Mouse (Mus musculus) limb, embryonic 15.5 days (tissue): ENCODE data around the gene Cct4. TPM values are rescaled to one million over a fixed set of nuclear protein-coding genes. Genes with fewer than 3 reads are reported as not detected.

Experiments used
- ATAC-seq: fragments of 200-750 bp; cut with Nextera tagmentation; 2 replicates; pipeline ENCODE4 v1.8.0; 2017; ENCODE audit warnings: low read depth, moderate TSS enrichment; ENCODE audit not compliant: insufficient number of reproducible peaks, low FRiP score, low TSS enrichment
- H3K27ac ChIP-seq: fragments of 300-500 bp; sonication (generic); 2 replicates; pipeline ENCODE4 v1.5.1; 2015; ENCODE audit warnings: moderate library complexity, mild to moderate bottlenecking, inconsistent platforms
- H3K27me3 ChIP-seq: fragments of 300-500 bp; sonication (generic); 2 replicates; pipeline ENCODE4 v1.6.1; 2015; ENCODE audit warnings: inconsistent platforms
- H3K36me3 ChIP-seq: fragments of 300-500 bp; sonication (generic); 2 replicates; pipeline ENCODE4 v1.6.1; 2015; ENCODE audit warnings: inconsistent platforms
- H3K4me1 ChIP-seq: fragments of 300-500 bp; sonication (generic); 2 replicates; pipeline ENCODE4 v1.6.1; 2015; ENCODE audit warnings: inconsistent platforms
- H3K4me2 ChIP-seq: fragments of 300-500 bp; sonication (generic); 2 replicates; pipeline ENCODE4 v1.6.1; 2015; ENCODE audit warnings: mild to moderate bottlenecking, inconsistent platforms
- H3K4me3 ChIP-seq: fragments of 300-500 bp; sonication (generic); 2 replicates; pipeline ENCODE4 v1.5.1; 2015; ENCODE audit warnings: mild to moderate bottlenecking, inconsistent platforms
- H3K9ac ChIP-seq: fragments of 300-500 bp; sonication (generic); 2 replicates; pipeline ENCODE4 v1.6.1; 2015; ENCODE audit warnings: inconsistent platforms
- H3K9me3 ChIP-seq: fragments of 300-500 bp; sonication (generic); 2 replicates; pipeline ENCODE4 v1.6.1; 2016; ENCODE audit warnings: inconsistent platforms
- WGBS: fragments of 180-500 bp; shearing (Covaris S2); methylation state at CpG from one replicate; pipeline ENCODE4 v1.1.7; 2015; 5-methylcytosine and 5-hydroxymethylcytosine counted together
- polyA plus RNA-seq: library from polyadenylated mRNA; unstranded; fragments of >200 nt; fragmentation: Nextera tagmentation; extraction: Ambion mirVana; gene quantifications from 2 replicates; pipeline ENCODE4 v1.2.1, GENCODE M21; 2015

Gene Cct4
- polyA plus RNA-seq, 1 experiment from 2014 or later = 234 TPM

- peaks cover 8% of the 10 kb centered on the region for H3K4me1 ChIP-seq
- H3K36me3 ChIP-seq = peaks cover 37% of the 10 kb centered on the region
- peaks cover 3% of the 10 kb centered on the region; the same call in 1 of the 2 replicates for H3K9me3 ChIP-seq
- peak within 1 kb of the TSS; percentile 90 for H3K27ac ChIP-seq
- H3K27me3 ChIP-seq = no peaks in the 10 kb centered on the region
- H3K4me2 ChIP-seq = peak within 1 kb of the TSS; percentile 64
- H3K4me3 ChIP-seq = peak within 1 kb of the TSS; percentile 56
- peak; percentile 44; the same call in 1 of the 2 replicates for ATAC-seq
- WGBS = 52% methylated on average over 56 of the region's 56 CpGs
- peak within 1 kb of the TSS; percentile 35 for H3K9ac ChIP-seq
Observed at GRCm38 (mm10) chr11:22971835-22972709, 18.2 kb upstream of the Cct4 start, which contains the start of gene Zrsr1. TSS of gene Zrsr1 (plus strand) at chr11:22972005.

DNA sequence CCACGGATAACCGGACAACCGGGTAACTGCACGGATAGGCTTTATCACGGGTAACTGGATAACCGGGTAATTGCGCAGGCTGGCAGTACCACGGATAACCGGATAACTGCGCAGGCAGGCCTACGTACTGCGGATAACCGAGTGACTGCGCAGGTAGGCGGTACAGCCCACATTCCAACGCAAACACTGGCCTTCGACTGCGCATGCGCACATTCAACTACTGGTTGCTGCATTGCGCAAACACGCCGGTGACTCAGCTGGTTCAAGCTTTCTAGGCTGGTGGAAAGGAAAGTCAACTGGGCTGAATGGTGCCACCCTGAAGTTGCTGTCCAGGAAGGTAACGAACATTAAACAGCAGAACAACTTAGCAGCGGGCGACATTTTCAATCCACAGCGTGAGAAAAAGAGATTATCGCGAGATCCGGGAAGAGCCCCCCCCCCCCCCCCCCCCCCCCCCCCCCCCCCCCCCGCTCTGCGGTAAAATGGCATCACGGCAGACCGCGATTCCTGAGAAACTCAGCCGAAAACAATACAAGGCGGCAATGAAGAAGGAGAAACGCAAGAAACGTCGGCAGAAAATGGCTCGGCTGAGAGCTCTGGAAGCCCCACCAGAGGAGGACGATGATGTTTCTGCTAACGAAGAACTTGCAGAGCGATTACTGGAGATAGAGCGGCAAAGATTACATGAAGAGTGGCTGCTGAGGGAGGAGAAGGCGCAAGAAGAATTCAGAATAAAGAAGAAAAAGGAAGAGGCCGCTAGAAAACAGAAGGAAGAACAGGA lies 17.4 kb upstream of the Cct4 start:
- H3K4me3 ChIP-seq = peak overlapping the region; percentile 56
- 53% methylated on average over 41 of the region's 46 CpGs for WGBS
- peaks cover 3% of the 10 kb centered on the region; the same call in 1 of the 2 replicates for H3K9me3 ChIP-seq
- peak overlapping the region; percentile 35 for H3K9ac ChIP-seq
- H3K27me3 ChIP-seq = no peaks in the 10 kb centered on the region
- 0 out of 2 replicates have a peak, but pooled peaks have one; percentile 17 for ATAC-seq
- peak overlapping the region; percentile 64 for H3K4me2 ChIP-seq
- peaks cover 8% of the 10 kb centered on the region for H3K4me1 ChIP-seq
- peak overlapping the region; percentile 90 for H3K27ac ChIP-seq
- peaks cover 40% of the 10 kb centered on the region for H3K36me3 ChIP-seq

GRCm38 (mm10) chr11:22973599-22973998 lies 16.7 kb upstream of the Cct4 start:
- peaks cover 42% of the 10 kb centered on the region for H3K36me3 ChIP-seq
- H3K27ac ChIP-seq = peak overlapping the region; percentile 79; the same call in 1 of the 2 replicates
- H3K4me1 ChIP-seq = peaks cover 11% of the 10 kb centered on the region
- H3K9ac ChIP-seq = no peak overlapping the region
- H3K4me3 ChIP-seq = peak overlapping the region; percentile 56
- no peak for ATAC-seq
- no peaks in the 10 kb centered on the region for H3K27me3 ChIP-seq
- 49% methylated on average over 14 of the region's 14 CpGs for WGBS
- peak overlapping the region; percentile 49 for H3K4me2 ChIP-seq
- H3K9me3 ChIP-seq = peaks cover 3% of the 10 kb centered on the region; the same call in 1 of the 2 replicates

- no peaks in the 10 kb centered on the region for H3K9me3 ChIP-seq
- H3K4me1 ChIP-seq = peaks cover 23% of the 10 kb centered on the region
- H3K27me3 ChIP-seq = no peaks in the 10 kb centered on the region
- no peak overlapping the region for H3K4me2 ChIP-seq
- peaks cover 31% of the 10 kb centered on the region for H3K36me3 ChIP-seq
- no peak overlapping the region for H3K27ac ChIP-seq
- no peak for ATAC-seq
- H3K4me3 ChIP-seq = no peak overlapping the region
- 91% methylated on average over 3 of the region's 3 CpGs for WGBS
- no peak overlapping the region for H3K9ac ChIP-seq
Observed at GRCm38 (mm10) chr11:22978215-22978614, 12.1 kb upstream of the Cct4 start.

- H3K9me3 ChIP-seq = no peaks in the 10 kb centered on the region
- peaks cover 26% of the 10 kb centered on the region for H3K36me3 ChIP-seq
- no peak overlapping the region for H3K4me2 ChIP-seq
- H3K4me1 ChIP-seq = peaks cover 23% of the 10 kb centered on the region
- H3K27me3 ChIP-seq = no peaks in the 10 kb centered on the region
- no peak overlapping the region for H3K27ac ChIP-seq
- WGBS = 57% methylated on average over 1 of the region's 1 CpGs
- H3K9ac ChIP-seq = no peak overlapping the region
- no peak overlapping the region for H3K4me3 ChIP-seq
- ATAC-seq = no peak
Observed at GRCm38 (mm10) chr11:22978711-22979110, 11.6 kb upstream of the Cct4 start.

- Histone ChIP-seq H3K4me2 (no peak overlapping the region), H3K4me3 (no peak overlapping the region), H3K9me3 (no peaks in the 10 kb centered on the region), H3K36me3 (peaks cover 21% of the 10 kb centered on the region), H3K27me3 (no peaks in the 10 kb centered on the region), H3K27ac (no peak overlapping the region), H3K4me1 (peaks cover 21% of the 10 kb centered on the region), H3K9ac (no peak overlapping the region)
- no peak for ATAC-seq
- WGBS = 78% methylated on average over 1 of the region's 1 CpGs
Observed at GRCm38 (mm10) chr11:22979221-22979620, 11.1 kb upstream of the Cct4 start.

DNA sequence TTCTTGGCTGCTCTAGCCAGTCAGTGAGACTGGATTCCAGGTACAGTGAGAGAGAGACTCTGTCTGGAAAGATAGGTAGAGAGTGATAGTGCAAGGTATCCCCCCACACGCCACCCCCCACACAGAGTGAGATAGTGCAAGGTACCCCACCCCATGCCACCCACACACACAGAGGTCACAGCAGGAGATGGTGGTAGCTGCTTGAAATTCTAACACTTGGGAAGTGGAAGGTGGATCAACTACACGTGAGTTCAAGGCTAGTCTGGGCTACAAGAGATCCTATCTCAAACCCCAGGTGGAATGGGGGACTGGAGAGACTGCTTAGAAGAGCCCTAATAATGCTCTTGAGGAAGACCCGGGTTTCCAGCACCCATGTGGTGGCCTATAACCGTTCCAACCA lies 9.3 kb upstream of the Cct4 start:
- Histone ChIP-seq H3K9ac (0 out of 2 replicates have a peak overlapping the region, but pooled peaks have one; percentile 53), H3K4me1 (peaks cover 15% of the 10 kb centered on the region), H3K27me3 (no peaks in the 10 kb centered on the region), H3K9me3 (no peaks in the 10 kb centered on the region), H3K36me3 (peaks cover 17% of the 10 kb centered on the region), H3K4me3 (peak overlapping the region; percentile 72), H3K4me2 (peak overlapping the region; percentile 69), H3K27ac (peak overlapping the region; percentile 98; the same call in 1 of the 2 replicates)
- no peak for ATAC-seq
- WGBS = 38% methylated on average over 4 of the region's 4 CpGs

DNA sequence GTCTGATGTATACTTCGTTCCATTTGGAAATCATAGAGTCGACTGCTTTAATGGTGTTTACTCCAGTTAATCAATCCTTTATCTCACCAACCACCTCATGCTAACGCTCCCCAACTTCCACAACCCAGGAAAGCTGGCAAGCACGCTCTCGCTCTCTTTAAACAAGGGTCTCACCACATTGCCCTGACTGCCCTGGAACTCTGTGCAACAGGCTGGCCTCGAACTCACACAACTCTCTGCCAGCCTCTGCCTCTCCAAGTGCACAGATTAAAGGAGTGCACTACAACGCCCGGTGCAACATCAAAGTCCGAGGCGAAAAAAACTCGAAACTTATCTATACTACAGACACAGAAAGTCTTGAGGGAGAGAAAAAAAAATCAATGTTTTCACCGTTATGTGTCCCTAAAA lies 8.8 kb upstream of the Cct4 start:
- Histone ChIP-seq H3K27ac (peak overlapping the region; percentile 98), H3K4me3 (peak overlapping the region; percentile 72), H3K9me3 (no peaks in the 10 kb centered on the region), H3K9ac (peak overlapping the region; percentile 53), H3K36me3 (peaks cover 17% of the 10 kb centered on the region), H3K4me1 (peaks cover 15% of the 10 kb centered on the region), H3K27me3 (no peaks in the 10 kb centered on the region), H3K4me2 (peak overlapping the region; percentile 69)
- peak; percentile 32; the same call in 1 of the 2 replicates for ATAC-seq
- 3% methylated on average over 12 of the region's 12 CpGs for WGBS

DNA sequence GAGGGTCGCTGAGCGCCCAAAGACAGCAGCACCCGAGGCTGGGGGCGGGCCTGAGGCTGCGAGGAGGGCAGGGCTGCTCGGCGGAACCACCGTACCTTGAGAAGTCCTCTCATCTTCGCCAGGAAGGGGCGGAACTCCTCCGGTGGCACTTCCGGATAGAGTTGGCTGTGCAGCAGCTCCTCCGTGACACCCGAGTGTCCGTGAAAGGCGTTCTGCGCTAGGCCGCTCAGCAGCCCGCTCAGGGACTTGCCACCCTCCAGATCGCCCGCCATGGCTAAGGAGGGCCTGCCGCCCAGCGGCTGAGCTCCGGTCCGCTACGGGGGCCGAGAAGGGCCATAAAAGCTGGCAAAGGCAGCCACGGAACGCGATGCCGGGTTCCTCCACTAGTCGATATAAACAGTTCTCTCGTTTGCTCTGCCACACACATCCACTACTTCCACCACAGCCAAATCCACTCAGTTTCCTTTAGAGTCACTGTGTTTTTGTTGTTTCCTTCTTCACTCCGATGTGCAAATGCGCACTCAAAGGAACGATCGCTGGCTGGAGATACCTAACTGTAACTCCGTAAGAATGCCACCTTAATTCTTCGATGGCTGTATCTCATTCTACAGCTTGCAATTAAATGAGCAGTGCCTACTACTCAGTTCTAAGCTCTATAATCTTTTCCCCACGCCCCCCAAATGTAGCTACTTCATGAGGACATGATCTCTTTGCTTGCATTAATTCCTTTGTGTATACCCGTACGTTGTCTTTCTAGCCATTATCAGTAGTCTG lies 8.1 kb upstream of the Cct4 start, which contains the start of the genes Gm28048 and Commd1:
Gene Gm28048, minus strand, starts transcription at position 107 of the 774 bp plus-strand sequence.
Gene Commd1, minus strand, starts transcription at position 399 of the 774 bp plus-strand sequence.
- H3K4me1 ChIP-seq = peaks cover 15% of the 10 kb centered on the region
- H3K36me3 ChIP-seq = peaks cover 17% of the 10 kb centered on the region
- no peaks in the 10 kb centered on the region for H3K9me3 ChIP-seq
- peak within 1 kb of the TSS; percentile 72 for H3K4me3 ChIP-seq
- H3K4me2 ChIP-seq = peak within 1 kb of the TSS; percentile 69
- ATAC-seq = peak; percentile 91
- 3% methylated on average over 42 of the region's 42 CpGs for WGBS
- H3K27me3 ChIP-seq = no peaks in the 10 kb centered on the region
- peak within 1 kb of the TSS; percentile 98 for H3K27ac ChIP-seq
- peak within 1 kb of the TSS; percentile 53 for H3K9ac ChIP-seq

DNA sequence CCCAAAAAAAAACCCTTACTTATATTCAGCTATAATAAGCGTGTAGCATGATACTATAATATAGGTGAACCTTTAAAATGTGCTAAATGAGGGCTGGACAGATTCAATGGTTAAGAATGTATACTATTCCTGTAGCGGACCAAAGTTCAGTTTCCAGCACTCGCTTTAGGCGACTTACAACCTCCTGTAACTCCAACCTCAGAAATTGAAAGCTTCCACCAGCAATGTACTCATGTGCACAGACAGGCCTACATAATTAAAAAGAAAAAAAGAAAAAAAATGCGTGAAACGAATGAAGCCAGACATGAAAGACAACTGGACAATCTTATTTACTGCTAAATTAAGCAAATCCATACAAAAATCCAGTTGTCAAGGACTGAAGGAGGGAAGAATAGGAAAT lies 7.5 kb upstream of the Cct4 start:
- H3K27ac ChIP-seq = no peak overlapping the region
- no peak overlapping the region for H3K4me2 ChIP-seq
- WGBS = 69% methylated on average over 6 of the region's 6 CpGs
- ATAC-seq = no peak
- peaks cover 11% of the 10 kb centered on the region for H3K36me3 ChIP-seq
- no peaks in the 10 kb centered on the region for H3K9me3 ChIP-seq
- no peak overlapping the region for H3K9ac ChIP-seq
- peaks cover 15% of the 10 kb centered on the region for H3K4me1 ChIP-seq
- no peak overlapping the region for H3K4me3 ChIP-seq
- no peaks in the 10 kb centered on the region for H3K27me3 ChIP-seq

- ATAC-seq = no peak
- WGBS = 77% methylated on average over 3 of the region's 3 CpGs
Observed at GRCm38 (mm10) chr11:22985510-22985909, 4.8 kb upstream of the Cct4 start.

More at GRCm38 (mm10) chr11:22985510-22985909, 4.8 kb upstream of the Cct4 start:
- Histone ChIP-seq H3K4me3 (no peak overlapping the region), H3K4me2 (no peak overlapping the region), H3K27ac (no peak overlapping the region), H3K9me3 (no peaks in the 10 kb centered on the region), H3K9ac (no peak overlapping the region), H3K4me1 (peaks cover 11% of the 10 kb centered on the region), H3K27me3 (no peaks in the 10 kb centered on the region), H3K36me3 (no peaks in the 10 kb centered on the region)
